Mouse (Mus musculus): ENCODE measurements around the gene Lcn8.

Gene Lcn8

GRCm38 (mm10) chr2:25652902-25653301 is at the start of gene Lcn8:
TSS of gene Lcn8 (plus strand) at chr2:25653120.
- DNase-seq (ENCODE audit: low read depth, low spot score) = no peak

GRCm38 (mm10) chr2:25607761-25608622 is 44.9 kb upstream of the Lcn8 start, which contains the start of gene Rabl6:
TSS of gene Rabl6 (minus strand) at chr2:25608521.
- peak; percentile 89 for DNase-seq (ENCODE audit: low read depth, low spot score)

- DNase-seq (ENCODE audit: low read depth, low spot score) = no peak
Observed at GRCm38 (mm10) chr2:25608671-25609070, 44.2 kb upstream of the Lcn8 start.

GRCm38 (mm10) chr2:25616398-25616797 is 36.5 kb upstream of the Lcn8 start:
- DNase-seq (ENCODE audit: low read depth, low spot score) = no peak

- no peak for DNase-seq (ENCODE audit: low read depth, low spot score)
Observed at GRCm38 (mm10) chr2:25617578-25617977, 35.3 kb upstream of the Lcn8 start, which contains the start of gene Ccdc183. TSS of gene Ccdc183 (minus strand) at chr2:25617678.

GRCm38 (mm10) chr2:25620386-25620785 is 32.5 kb upstream of the Lcn8 start:
- DNase-seq (ENCODE audit: low read depth, low spot score) = no peak

GRCm38 (mm10) chr2:25620852-25621228 is 32.1 kb upstream of the Lcn8 start:
- no peak for DNase-seq (ENCODE audit: low read depth, low spot score)

- peak; percentile 92 for DNase-seq (ENCODE audit: low read depth, low spot score)
Observed at GRCm38 (mm10) chr2:25621229-25622200, 31.4 kb upstream of the Lcn8 start, which contains the start of gene Tmem141. TSS of gene Tmem141 (minus strand) at chr2:25622005.

GRCm38 (mm10) chr2:25625986-25626385 is 26.9 kb upstream of the Lcn8 start:
- no peak for DNase-seq (ENCODE audit: low read depth, low spot score)

- DNase-seq (ENCODE audit: low read depth, low spot score) = no peak
Observed at GRCm38 (mm10) chr2:25627811-25628210, 25.1 kb upstream of the Lcn8 start, which contains the start of gene Fcna. TSS of gene Fcna (minus strand) at chr2:25628030.

- DNase-seq (ENCODE audit: low read depth, low spot score) = no peak
Observed at GRCm38 (mm10) chr2:25628738-25629137, 24.2 kb upstream of the Lcn8 start.

- no peak for DNase-seq (ENCODE audit: low read depth, low spot score)
Observed at GRCm38 (mm10) chr2:25633616-25634015, 19.3 kb upstream of the Lcn8 start.

- no peak for DNase-seq (ENCODE audit: low read depth, low spot score)
Observed at GRCm38 (mm10) chr2:25634046-25634445, 18.9 kb upstream of the Lcn8 start.

GRCm38 (mm10) chr2:25639890-25640289 is 13.0 kb upstream of the Lcn8 start:
- DNase-seq (ENCODE audit: low read depth, low spot score) = peak; percentile 52

- no peak for DNase-seq (ENCODE audit: low read depth, low spot score)
Observed at GRCm38 (mm10) chr2:25654502-25654901, 1.6 kb downstream of the Lcn8 start.

- no peak for DNase-seq (ENCODE audit: low read depth, low spot score)
Observed at GRCm38 (mm10) chr2:25656691-25657090, 3.8 kb downstream of the Lcn8 start.

- DNase-seq (ENCODE audit: low read depth, low spot score) = no peak
Observed at GRCm38 (mm10) chr2:25657246-25657645, 4.3 kb downstream of the Lcn8 start.

GRCm38 (mm10) chr2:25657652-25658051 is 4.7 kb downstream of the Lcn8 start, which contains the start of gene Lcn5:
TSS of gene Lcn5 (plus strand) at chr2:25657952.
- DNase-seq (ENCODE audit: low read depth, low spot score) = no peak

GRCm38 (mm10) chr2:25660279-25660678 is 7.4 kb downstream of the Lcn8 start:
- no peak for DNase-seq (ENCODE audit: low read depth, low spot score)

- no peak for DNase-seq (ENCODE audit: low read depth, low spot score)
Observed at GRCm38 (mm10) chr2:25661245-25661970, 8.5 kb downstream of the Lcn8 start.

GRCm38 (mm10) chr2:25663511-25663910 is 10.6 kb downstream of the Lcn8 start:
- DNase-seq (ENCODE audit: low read depth, low spot score) = peak; percentile 37
